Mouse (Mus musculus) cerebellum, adult 11 months (tissue): ENCODE results near the gene Dis3l2.
A peak's percentile ranks its signal among the peaks of the same experiment; 100 is the strongest.

Source experiments
- DNase-seq: peaks from one replicate; pipeline ENCODE4 v3.0.0; 2022

Dis3l2 gene

GRCm38 (mm10) chr1:86703300-86703964, at the start of gene Dis3l2:
TSS of gene Dis3l2 (plus strand) at chr1:86703808.
- DNase-seq: peak; percentile 81

- DNase-seq: no peak
Observed at GRCm38 (mm10) chr1:86657071-86657470, 46.5 kb upstream of the Dis3l2 start.

GRCm38 (mm10) chr1:86665091-86665490, 38.5 kb upstream of the Dis3l2 start:
- no peak for DNase-seq

GRCm38 (mm10) chr1:86669552-86670273, 33.9 kb upstream of the Dis3l2 start:
- DNase-seq: peak; percentile 53

- peak; percentile 36 for DNase-seq
Observed at GRCm38 (mm10) chr1:86670279-86671038, 33.1 kb upstream of the Dis3l2 start, which contains the start of gene Nppc. TSS of gene Nppc (minus strand) at chr1:86670571.

- no peak for DNase-seq
Observed at GRCm38 (mm10) chr1:86674385-86674784, 29.2 kb upstream of the Dis3l2 start.

GRCm38 (mm10) chr1:86675126-86675525, 28.5 kb upstream of the Dis3l2 start:
- no peak for DNase-seq

GRCm38 (mm10) chr1:86677624-86678023, 26.0 kb upstream of the Dis3l2 start:
- no peak for DNase-seq

- no peak for DNase-seq
Observed at GRCm38 (mm10) chr1:86678667-86679066, 24.9 kb upstream of the Dis3l2 start.

- DNase-seq: no peak
Observed at GRCm38 (mm10) chr1:86687236-86687635, 16.4 kb upstream of the Dis3l2 start.

- DNase-seq: no peak
Observed at GRCm38 (mm10) chr1:86691027-86691426, 12.6 kb upstream of the Dis3l2 start.

- DNase-seq: no peak
Observed at GRCm38 (mm10) chr1:86696948-86697347, 6.7 kb upstream of the Dis3l2 start.

GRCm38 (mm10) chr1:86698721-86699120, 4.9 kb upstream of the Dis3l2 start:
- DNase-seq: no peak

GRCm38 (mm10) chr1:86699346-86700136, 4.1 kb upstream of the Dis3l2 start:
- DNase-seq: no peak

GRCm38 (mm10) chr1:86700367-86700766, 3.2 kb upstream of the Dis3l2 start:
- no peak for DNase-seq

- no peak for DNase-seq
Observed at GRCm38 (mm10) chr1:86703965-86704326, 338 bp downstream of the Dis3l2 start.

GRCm38 (mm10) chr1:86705461-86705860, 1.9 kb downstream of the Dis3l2 start:
- no peak for DNase-seq

- no peak for DNase-seq
Observed at GRCm38 (mm10) chr1:86709546-86709945, 5.9 kb downstream of the Dis3l2 start.

- no peak for DNase-seq
Observed at GRCm38 (mm10) chr1:86712045-86712444, 8.4 kb downstream of the Dis3l2 start.

GRCm38 (mm10) chr1:86713054-86713453, 9.4 kb downstream of the Dis3l2 start:
- no peak for DNase-seq

GRCm38 (mm10) chr1:86718190-86718589, 14.6 kb downstream of the Dis3l2 start:
- DNase-seq: no peak

- DNase-seq: no peak
Observed at GRCm38 (mm10) chr1:86719391-86719790, 15.8 kb downstream of the Dis3l2 start.
